Mouse (Mus musculus) midbrain, embryonic 16.5 days (tissue): ENCODE measurements at regions not wholly inside any gene's neighbourhood (a gene's known extent, or its start where the extent isn't known, plus 50 kb on each side); places are given as distances from the start of the nearest gene placed in this dataset.

Experiments
- ATAC-seq: fragments of 200-750 bp; cut with Nextera tagmentation; 2 replicates; pipeline ENCODE4 v1.8.0; 2017; ENCODE audit warnings: moderate TSS enrichment
- H3K27ac ChIP-seq: fragments of 300-500 bp; sonication (generic); 2 replicates; pipeline ENCODE4 v1.5.1; 2014; ENCODE audit warnings: mild to moderate bottlenecking, low read length, mixed read lengths
- H3K27me3 ChIP-seq: fragments of 300-500 bp; sonication (generic); 2 replicates; pipeline ENCODE4 v1.6.1; 2014; ENCODE audit warnings: low read depth, low read length, mixed read lengths; ENCODE audit not compliant: control insufficient read depth, insufficient read depth
- H3K36me3 ChIP-seq: fragments of 300-500 bp; sonication (generic); 2 replicates; pipeline ENCODE4 v1.6.1; 2014; ENCODE audit warnings: mild to moderate bottlenecking, low read length, moderate library complexity, mixed read lengths; ENCODE audit not compliant: control insufficient read depth, insufficient read depth
- H3K4me1 ChIP-seq: fragments of 300-500 bp; sonication (generic); 2 replicates; pipeline ENCODE4 v1.6.1; 2014; ENCODE audit warnings: mild to moderate bottlenecking, low read length, mixed read lengths; ENCODE audit not compliant: control insufficient read depth, insufficient read depth
- H3K4me2 ChIP-seq: fragments of 300-500 bp; sonication (generic); 2 replicates; pipeline ENCODE4 v1.6.1; 2014; ENCODE audit warnings: mild to moderate bottlenecking, low read length, mixed read lengths
- H3K4me3 ChIP-seq: fragments of 300-500 bp; sonication (generic); 2 replicates; pipeline ENCODE4 v1.5.1; 2014; ENCODE audit warnings: low read depth, mild to moderate bottlenecking, low read length, moderate library complexity, mixed read lengths
- H3K9ac ChIP-seq: fragments of 300-500 bp; sonication (generic); 2 replicates; pipeline ENCODE4 v1.6.1; 2014; ENCODE audit warnings: low read depth, low read length, mixed read lengths
- H3K9me3 ChIP-seq: fragments of 300-500 bp; sonication (generic); replicated peaks from 2 replicates; pipeline ENCODE4 v1.6.1; 2014; ENCODE audit warnings: mild to moderate bottlenecking, low read length, mixed read lengths; ENCODE audit not compliant: control insufficient read depth, poor library complexity, severe bottlenecking
- WGBS: fragments of 180-500 bp; shearing (Covaris S2); extraction: QIAGEN DNeasy Blood & Tissue Kit; methylation state at CpG from one replicate; pipeline ENCODE4 v1.1.7; 2014; 5-methylcytosine and 5-hydroxymethylcytosine counted together

DNA sequence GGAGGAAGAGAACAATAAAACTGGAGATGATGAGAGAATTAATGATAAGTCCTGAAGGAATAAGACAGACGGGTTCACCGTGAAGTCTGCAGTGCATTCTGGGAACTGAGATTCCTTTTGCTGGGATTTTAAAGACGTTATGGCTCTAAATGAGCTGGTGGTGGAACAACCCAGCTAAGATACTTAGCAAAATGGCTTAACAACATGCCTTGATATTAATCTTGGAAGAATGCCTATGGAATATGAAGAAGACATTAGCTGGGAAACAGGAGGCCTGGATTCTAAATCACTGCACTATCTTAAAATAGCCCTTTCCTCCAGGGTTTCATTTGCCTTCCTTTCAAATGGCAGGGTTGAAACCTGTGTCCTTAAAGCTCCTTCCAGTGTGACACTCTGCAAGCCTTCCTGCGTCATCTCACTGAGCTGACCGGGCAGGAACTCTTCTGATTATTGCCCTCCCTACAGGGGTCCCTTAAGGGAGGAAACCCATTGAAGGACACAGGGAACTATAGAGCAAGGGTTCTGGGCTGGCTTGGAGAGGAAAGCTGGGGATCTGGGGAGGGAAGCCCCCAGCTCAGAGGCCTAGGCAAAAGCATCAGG lies 323.9 kb upstream of the Trib2 start:
- Histone ChIP-seq H3K4me2 (no peak overlapping the region), H3K36me3 (no peaks in the 10 kb centered on the region), H3K9me3 (no peaks in the 10 kb centered on the region), H3K9ac (no peak overlapping the region), H3K4me1 (no peaks in the 10 kb centered on the region), H3K4me3 (no peak overlapping the region), H3K27ac (no peak overlapping the region), H3K27me3 (no peaks in the 10 kb centered on the region)
- WGBS = 65% methylated on average over 5 of the region's 5 CpGs
- no peak for ATAC-seq

DNA sequence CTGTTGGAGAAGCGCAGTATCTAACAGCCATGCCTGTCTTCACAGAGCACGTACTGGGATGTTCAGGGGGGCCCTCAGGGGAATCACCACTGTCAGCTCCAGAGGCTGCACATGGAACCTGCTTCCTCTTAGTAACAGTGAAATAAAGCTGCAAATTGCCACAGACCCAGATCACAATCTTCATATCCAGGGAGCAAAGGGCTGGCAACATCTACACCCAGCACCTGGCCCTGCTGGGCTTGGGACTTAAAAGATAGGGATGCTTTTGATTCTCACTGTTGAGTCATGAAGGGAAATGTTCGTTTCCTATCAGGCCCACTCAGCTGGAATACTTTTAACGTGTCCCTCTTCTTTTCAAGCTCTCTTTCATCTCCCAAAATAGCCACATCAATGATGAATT lies 322.4 kb upstream of the Trib2 start:
- no peak for ATAC-seq
- no peak overlapping the region for H3K4me3 ChIP-seq
- no peaks in the 10 kb centered on the region for H3K36me3 ChIP-seq
- no peak overlapping the region for H3K27ac ChIP-seq
- H3K4me1 ChIP-seq = no peaks in the 10 kb centered on the region
- no peaks in the 10 kb centered on the region for H3K27me3 ChIP-seq
- H3K4me2 ChIP-seq = no peak overlapping the region
- H3K9me3 ChIP-seq = no peaks in the 10 kb centered on the region
- WGBS = 58% methylated on average over 4 of the region's 4 CpGs
- H3K9ac ChIP-seq = no peak overlapping the region

DNA sequence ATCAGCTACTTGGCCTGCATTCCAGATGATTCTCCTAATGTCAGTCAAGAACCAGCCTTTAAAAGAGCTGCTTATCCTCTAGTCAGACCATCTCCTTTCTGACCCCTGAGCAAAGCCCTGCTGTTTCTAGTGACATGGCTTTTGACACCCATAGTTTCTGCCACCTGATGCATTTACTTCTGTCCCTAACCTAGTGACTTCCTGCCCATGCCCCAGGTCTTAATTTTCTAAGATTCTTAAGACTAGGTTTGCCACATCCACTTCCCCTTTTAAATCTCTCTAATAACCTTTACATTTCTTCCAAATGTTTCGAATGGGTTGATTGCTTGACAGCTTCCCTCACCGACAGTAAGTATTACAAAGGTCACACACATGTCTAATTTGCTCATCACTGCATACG lies 321.1 kb upstream of the Trib2 start:
- H3K27ac ChIP-seq = no peak overlapping the region
- H3K4me1 ChIP-seq = no peaks in the 10 kb centered on the region
- no peaks in the 10 kb centered on the region for H3K27me3 ChIP-seq
- H3K36me3 ChIP-seq = no peaks in the 10 kb centered on the region
- ATAC-seq = no peak
- no peak overlapping the region for H3K4me3 ChIP-seq
- no peaks in the 10 kb centered on the region for H3K9me3 ChIP-seq
- 89% methylated on average over 3 of the region's 3 CpGs for whole genome bisulfite sequencing
- no peak overlapping the region for H3K9ac ChIP-seq
- no peak overlapping the region for H3K4me2 ChIP-seq

DNA sequence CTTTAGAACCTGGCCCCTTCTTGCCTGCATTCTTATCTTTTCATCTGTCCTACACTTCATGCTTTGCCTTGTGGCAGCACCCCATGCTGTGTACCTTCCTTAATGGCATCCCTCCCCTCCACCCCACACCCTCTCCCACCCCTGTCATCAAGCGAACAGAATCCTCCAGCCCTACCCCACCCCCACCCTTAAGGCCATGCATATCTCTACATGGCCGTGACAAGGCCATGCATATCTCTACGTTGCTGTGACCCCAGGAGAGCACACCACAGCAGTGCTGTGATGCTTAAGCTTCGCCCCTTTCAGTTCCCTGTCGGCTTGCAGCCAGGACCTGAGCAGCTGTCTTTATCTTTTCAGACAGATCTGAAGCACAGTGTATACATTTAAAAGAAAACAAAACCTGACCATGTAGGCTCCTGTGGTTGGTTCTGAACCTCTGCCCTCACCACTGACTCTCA lies 319.5 kb upstream of the Trib2 start:
- ATAC-seq = no peak
- H3K9me3 ChIP-seq = no peaks in the 10 kb centered on the region
- H3K4me1 ChIP-seq = no peaks in the 10 kb centered on the region
- no peak overlapping the region for H3K4me2 ChIP-seq
- 18% methylated on average over 5 of the region's 5 CpGs for WGBS
- H3K9ac ChIP-seq = no peak overlapping the region
- no peaks in the 10 kb centered on the region for H3K27me3 ChIP-seq
- H3K27ac ChIP-seq = no peak overlapping the region
- H3K36me3 ChIP-seq = no peaks in the 10 kb centered on the region
- no peak overlapping the region for H3K4me3 ChIP-seq

DNA sequence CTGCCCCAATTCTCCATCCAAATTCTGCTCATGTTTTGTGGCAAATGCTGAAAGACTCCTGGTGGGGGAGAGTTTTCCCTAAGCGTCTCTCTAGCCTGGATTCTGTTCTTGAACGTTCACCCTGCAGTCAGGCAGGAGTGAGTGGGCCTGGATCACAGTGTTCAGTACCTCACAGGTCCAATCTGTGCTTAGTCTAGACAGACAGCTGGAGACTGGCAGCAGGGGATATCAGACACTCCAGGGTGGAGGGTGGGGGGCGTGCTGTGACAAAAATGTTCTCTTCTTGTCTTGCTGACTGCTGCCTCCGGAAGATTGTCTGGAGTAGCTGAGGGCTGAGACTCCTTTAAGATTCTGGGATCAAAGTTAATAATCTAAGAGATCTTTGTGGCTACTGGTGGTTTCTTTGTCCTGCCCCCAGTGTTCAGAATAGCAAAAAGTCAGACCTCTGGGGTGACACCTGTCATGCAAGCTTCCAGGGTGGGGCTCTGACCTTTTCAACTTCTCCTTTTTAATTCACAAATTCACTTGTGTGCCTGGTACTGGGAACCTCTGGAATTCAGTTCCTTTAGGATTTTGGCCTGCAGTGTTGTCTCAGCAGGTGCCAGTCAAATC lies 319.0 kb upstream of the Trib2 start:
- H3K27ac ChIP-seq = no peak overlapping the region
- WGBS = 32% methylated on average over 4 of the region's 4 CpGs
- no peaks in the 10 kb centered on the region for H3K9me3 ChIP-seq

DNA sequence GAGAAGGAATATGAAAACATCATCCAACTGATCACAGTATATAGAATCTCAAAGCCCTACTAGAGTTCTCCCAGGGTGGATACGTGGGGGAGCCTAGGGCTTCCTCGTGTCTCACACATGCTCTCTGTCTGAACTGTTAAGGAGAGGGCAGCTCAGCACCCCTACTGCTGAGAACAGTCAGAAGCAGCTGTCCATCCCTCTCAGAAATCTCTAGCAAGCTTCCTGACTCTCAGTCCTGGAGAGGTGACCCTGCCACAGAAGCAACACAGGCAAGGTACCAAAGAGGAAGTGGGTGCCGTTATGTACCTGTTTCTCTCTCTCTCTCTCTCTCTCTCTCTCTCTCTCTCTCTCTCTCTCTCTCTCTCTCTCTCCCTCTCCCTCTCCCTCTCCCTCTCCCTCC lies 317.7 kb upstream of the Trib2 start:
- Histone ChIP-seq H3K4me3 (no peak overlapping the region), H3K4me2 (no peak overlapping the region), H3K9ac (no peak overlapping the region), H3K9me3 (no peaks in the 10 kb centered on the region), H3K27ac (no peak overlapping the region), H3K27me3 (no peaks in the 10 kb centered on the region), H3K4me1 (no peaks in the 10 kb centered on the region), H3K36me3 (no peaks in the 10 kb centered on the region)
- ATAC-seq = no peak
- WGBS = 95% methylated on average over 3 of the region's 3 CpGs

More for the DNA sequence above, 319.0 kb upstream of the Trib2 start:
- ATAC-seq = 0 out of 2 replicates have a peak, but pooled peaks have one; percentile 32
- H3K4me3 ChIP-seq = no peak overlapping the region
- H3K27me3 ChIP-seq = no peaks in the 10 kb centered on the region
- no peaks in the 10 kb centered on the region for H3K36me3 ChIP-seq
- no peaks in the 10 kb centered on the region for H3K4me1 ChIP-seq
- no peak overlapping the region for H3K9ac ChIP-seq
- H3K4me2 ChIP-seq = no peak overlapping the region

DNA sequence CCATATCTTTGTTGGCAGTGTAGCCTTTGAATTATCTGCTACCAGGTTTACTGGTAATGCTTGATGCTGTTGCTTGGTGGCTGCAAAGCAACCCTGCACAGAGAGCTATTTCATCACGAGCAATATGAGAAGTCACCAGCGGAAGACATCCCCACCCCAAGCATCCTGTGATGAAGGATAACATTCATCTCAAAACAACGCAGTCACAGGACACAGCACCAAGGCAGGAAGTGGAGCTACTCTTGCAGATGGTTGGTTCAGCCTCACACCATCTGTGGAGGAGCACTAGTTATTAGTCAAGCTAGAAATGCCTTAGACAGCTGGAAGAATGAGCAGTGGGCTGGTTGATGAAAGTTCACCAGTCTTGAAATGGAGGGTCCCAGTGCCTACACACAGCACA lies 316.5 kb upstream of the Trib2 start:
- WGBS = 88% methylated on average over 3 of the region's 3 CpGs
- Histone ChIP-seq H3K36me3 (no peaks in the 10 kb centered on the region), H3K4me3 (no peak overlapping the region), H3K27ac (no peak overlapping the region), H3K27me3 (no peaks in the 10 kb centered on the region), H3K9ac (no peak overlapping the region), H3K4me1 (no peaks in the 10 kb centered on the region), H3K9me3 (no peaks in the 10 kb centered on the region), H3K4me2 (no peak overlapping the region)
- no peak for ATAC-seq

DNA sequence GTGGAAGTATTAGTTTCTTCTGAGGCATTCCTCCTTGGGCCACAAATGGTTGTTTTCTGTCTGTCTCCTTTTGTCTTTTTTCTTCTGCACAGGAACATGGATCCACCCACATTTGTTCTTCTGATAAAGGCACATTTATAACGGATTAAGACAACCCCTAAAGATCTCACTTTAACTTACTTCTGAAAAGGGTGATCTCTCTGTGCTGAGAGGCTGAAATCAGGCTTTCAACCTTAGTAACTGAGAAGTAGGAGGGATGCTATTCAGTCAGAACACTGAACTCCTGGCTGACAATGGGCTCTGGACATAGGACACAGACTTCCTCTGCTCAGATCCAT lies 315.0 kb upstream of the Trib2 start:
- Histone ChIP-seq H3K4me1 (no peaks in the 10 kb centered on the region), H3K9ac (no peak overlapping the region), H3K27me3 (no peaks in the 10 kb centered on the region), H3K27ac (no peak overlapping the region), H3K4me3 (no peak overlapping the region), H3K4me2 (no peak overlapping the region), H3K9me3 (no peaks in the 10 kb centered on the region), H3K36me3 (no peaks in the 10 kb centered on the region)
- no peak for ATAC-seq
- WGBS = 27% methylated on average over 1 of the region's 1 CpGs

DNA sequence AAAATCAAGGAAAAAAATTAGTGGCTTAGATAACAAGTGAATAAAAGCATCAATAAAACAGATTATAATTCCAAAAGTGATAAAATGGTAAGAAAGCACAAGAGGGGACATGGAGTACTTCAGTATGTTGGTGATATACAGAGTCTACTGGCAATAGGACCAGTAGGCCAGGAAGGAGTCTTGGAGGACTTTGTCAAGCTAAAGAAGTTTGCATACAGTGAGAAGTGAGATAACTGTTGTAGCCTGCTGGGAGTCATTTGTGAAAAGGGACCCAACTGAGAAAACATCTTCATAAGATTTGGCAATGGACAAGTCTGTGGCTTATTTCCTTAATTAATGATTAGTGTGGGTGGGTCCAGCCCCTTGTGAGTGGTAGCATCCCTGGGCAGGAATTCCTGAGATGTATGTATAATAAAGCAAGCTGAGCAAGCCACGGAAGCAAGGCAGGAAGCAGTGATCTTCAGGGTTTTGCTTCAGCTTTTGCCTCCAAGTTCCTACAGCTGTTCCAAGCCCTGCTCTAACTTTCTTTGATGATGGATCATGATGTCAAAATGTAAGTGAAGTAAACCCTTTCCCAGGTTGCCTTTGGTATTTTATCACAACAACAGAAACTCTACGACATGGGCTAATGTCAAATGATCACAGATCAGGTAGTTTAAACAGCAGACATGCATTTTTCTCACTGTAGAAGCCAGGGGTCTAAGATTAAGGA lies 314.5 kb upstream of the Trib2 start:
- H3K27ac ChIP-seq = no peak overlapping the region
- WGBS = 66% methylated on average over 2 of the region's 2 CpGs
- no peak for ATAC-seq
- H3K9ac ChIP-seq = no peak overlapping the region
- H3K27me3 ChIP-seq = no peaks in the 10 kb centered on the region
- no peaks in the 10 kb centered on the region for H3K9me3 ChIP-seq
- no peaks in the 10 kb centered on the region for H3K4me1 ChIP-seq
- H3K4me3 ChIP-seq = no peak overlapping the region
- H3K4me2 ChIP-seq = no peak overlapping the region
- H3K36me3 ChIP-seq = no peaks in the 10 kb centered on the region
